Mouse (Mus musculus): Measurements from ENCODE around the gene Vax1. TPM values are rescaled to one million over a fixed set of nuclear protein-coding genes. Genes with fewer than 3 reads are reported as not detected.
A peak's percentile ranks its signal among the peaks of the same experiment; 100 is the strongest.

The Vax1 gene
- not detected in 2 replicates for polyA plus RNA-seq (2015; fragmentation: Nextera tagmentation; extraction: Ambion mirVana)

GRCm38 (mm10) chr19:59169936-59170765 is at the start of gene Vax1:
TSS of gene Vax1 (minus strand) at chr19:59170056.
- H3K9ac ChIP-seq (ENCODE audit: low read length), result no peak within 1 kb of the TSS
- H3K4me1 ChIP-seq (replicated peaks; ENCODE audit: control insufficient read depth, insufficient read depth, low read length), result peaks cover 18% of the 10 kb centered on the region
- WGBS, result under 1% methylated on average over 54 of the region's 54 CpGs
- H3K27ac ChIP-seq (ENCODE audit: low read length), result no peak within 1 kb of the TSS
- H3K4me2 ChIP-seq (ENCODE audit: low read depth, low read length), result peak within 1 kb of the TSS; percentile 54
- H3K36me3 ChIP-seq (ENCODE audit: control insufficient read depth, insufficient read depth, low read length), result no peaks in the 10 kb centered on the region
- H3K9me3 ChIP-seq (ENCODE audit: control insufficient read depth, low read length), result no peaks in the 10 kb centered on the region
- H3K4me3 ChIP-seq (ENCODE audit: low read length), result peak within 1 kb of the TSS; percentile 40
- peaks cover 92% of the 10 kb centered on the region for H3K27me3 ChIP-seq (ENCODE audit: control insufficient read depth, insufficient read depth, low read depth, low read length)
- no peak for ATAC-seq (ENCODE audit: low read depth)

DNA sequence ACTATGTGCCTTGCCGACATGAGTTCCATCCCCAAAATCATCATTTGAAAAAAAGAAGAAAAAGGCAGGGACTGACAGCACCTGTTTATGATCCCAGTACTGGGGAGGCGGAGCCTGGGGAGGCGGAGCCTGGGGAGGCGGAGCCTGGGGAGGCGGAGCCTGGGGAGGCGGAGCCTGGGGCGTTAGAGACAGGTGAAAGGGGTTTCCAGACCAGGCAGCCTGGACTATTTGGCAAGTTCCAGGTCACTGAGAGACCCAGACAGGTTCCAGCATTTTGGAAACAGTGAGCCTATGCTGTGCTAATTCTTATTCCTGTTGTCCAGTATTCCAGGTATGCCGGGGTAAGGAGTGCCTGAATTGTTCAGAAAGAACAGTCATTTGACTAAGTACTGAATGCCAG is 49.1 kb upstream of the Vax1 start, which contains the start of gene Kcnk18:
Gene Kcnk18, plus strand, starts transcription at position 224 of the 400 bp plus-strand sequence.
- Histone ChIP-seq H3K4me3 (ENCODE audit: low read length) (no peak within 1 kb of the TSS), H3K9ac (ENCODE audit: low read length) (no peak within 1 kb of the TSS), H3K27ac (ENCODE audit: low read length) (no peak within 1 kb of the TSS), H3K9me3 (ENCODE audit: control insufficient read depth, low read length) (no peaks in the 10 kb centered on the region), H3K27me3 (ENCODE audit: control insufficient read depth, insufficient read depth, low read depth, low read length) (no peaks in the 10 kb centered on the region), H3K4me2 (ENCODE audit: low read depth, low read length) (no peak within 1 kb of the TSS), H3K4me1 (replicated peaks; ENCODE audit: control insufficient read depth, insufficient read depth, low read length) (no peaks in the 10 kb centered on the region), H3K36me3 (ENCODE audit: control insufficient read depth, insufficient read depth, low read length) (no peaks in the 10 kb centered on the region)
- ATAC-seq (ENCODE audit: low read depth), result no peak
- WGBS, result 74% methylated on average over 8 of the region's 8 CpGs

- Histone ChIP-seq H3K27me3 (ENCODE audit: control insufficient read depth, insufficient read depth, low read depth, low read length) (no peaks in the 10 kb centered on the region), H3K4me3 (ENCODE audit: low read length) (no peak overlapping the region), H3K4me2 (ENCODE audit: low read depth, low read length) (no peak overlapping the region), H3K27ac (ENCODE audit: low read length) (no peak overlapping the region), H3K9ac (ENCODE audit: low read length) (no peak overlapping the region), H3K36me3 (ENCODE audit: control insufficient read depth, insufficient read depth, low read length) (no peaks in the 10 kb centered on the region), H3K9me3 (ENCODE audit: control insufficient read depth, low read length) (no peaks in the 10 kb centered on the region), H3K4me1 (replicated peaks; ENCODE audit: control insufficient read depth, insufficient read depth, low read length) (no peaks in the 10 kb centered on the region)
- ATAC-seq (ENCODE audit: low read depth), result no peak
- WGBS, result 71% methylated on average over 3 of the region's 3 CpGs
Observed at GRCm38 (mm10) chr19:59216891-59217290, 47.0 kb upstream of the Vax1 start.

DNA sequence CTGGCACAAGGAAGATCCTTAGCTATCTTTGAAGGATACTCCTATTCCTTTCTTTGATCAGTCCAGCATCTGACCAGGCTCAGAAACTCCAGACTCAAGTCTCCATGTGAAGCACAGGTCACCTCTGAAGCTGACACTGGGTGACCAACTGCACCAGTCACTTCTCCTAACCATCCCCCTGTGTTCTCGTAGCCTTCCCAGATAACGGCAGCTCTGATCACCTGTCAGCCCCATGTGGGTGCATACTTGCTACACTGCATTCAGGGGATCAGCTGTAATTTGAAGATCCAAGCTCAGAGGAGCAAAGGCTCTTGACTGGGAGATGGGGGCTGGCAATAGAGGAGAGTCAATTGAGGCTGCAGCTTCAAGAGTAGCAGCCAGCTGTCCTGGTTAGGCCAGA is 39.1 kb upstream of the Vax1 start:
- Histone ChIP-seq H3K27ac (ENCODE audit: low read length) (no peak overlapping the region), H3K4me2 (ENCODE audit: low read depth, low read length) (no peak overlapping the region), H3K27me3 (ENCODE audit: control insufficient read depth, insufficient read depth, low read depth, low read length) (no peaks in the 10 kb centered on the region), H3K4me1 (replicated peaks; ENCODE audit: control insufficient read depth, insufficient read depth, low read length) (no peaks in the 10 kb centered on the region), H3K4me3 (ENCODE audit: low read length) (no peak overlapping the region), H3K9ac (ENCODE audit: low read length) (no peak overlapping the region), H3K36me3 (ENCODE audit: control insufficient read depth, insufficient read depth, low read length) (no peaks in the 10 kb centered on the region), H3K9me3 (ENCODE audit: control insufficient read depth, low read length) (no peaks in the 10 kb centered on the region)
- WGBS, result 51% methylated on average over 2 of the region's 2 CpGs
- no peak for ATAC-seq (ENCODE audit: low read depth)

GRCm38 (mm10) chr19:59208475-59208874 is 38.6 kb upstream of the Vax1 start:
- 26% methylated on average over 5 of the region's 5 CpGs for WGBS
- no peak overlapping the region for H3K4me2 ChIP-seq (ENCODE audit: low read depth, low read length)
- H3K9me3 ChIP-seq (ENCODE audit: control insufficient read depth, low read length), result no peaks in the 10 kb centered on the region
- no peak overlapping the region for H3K4me3 ChIP-seq (ENCODE audit: low read length)
- no peaks in the 10 kb centered on the region for H3K27me3 ChIP-seq (ENCODE audit: control insufficient read depth, insufficient read depth, low read depth, low read length)
- H3K4me1 ChIP-seq (replicated peaks; ENCODE audit: control insufficient read depth, insufficient read depth, low read length), result no peaks in the 10 kb centered on the region
- no peaks in the 10 kb centered on the region for H3K36me3 ChIP-seq (ENCODE audit: control insufficient read depth, insufficient read depth, low read length)
- no peak overlapping the region for H3K27ac ChIP-seq (ENCODE audit: low read length)
- H3K9ac ChIP-seq (ENCODE audit: low read length), result no peak overlapping the region
- no peak for ATAC-seq (ENCODE audit: low read depth)

DNA sequence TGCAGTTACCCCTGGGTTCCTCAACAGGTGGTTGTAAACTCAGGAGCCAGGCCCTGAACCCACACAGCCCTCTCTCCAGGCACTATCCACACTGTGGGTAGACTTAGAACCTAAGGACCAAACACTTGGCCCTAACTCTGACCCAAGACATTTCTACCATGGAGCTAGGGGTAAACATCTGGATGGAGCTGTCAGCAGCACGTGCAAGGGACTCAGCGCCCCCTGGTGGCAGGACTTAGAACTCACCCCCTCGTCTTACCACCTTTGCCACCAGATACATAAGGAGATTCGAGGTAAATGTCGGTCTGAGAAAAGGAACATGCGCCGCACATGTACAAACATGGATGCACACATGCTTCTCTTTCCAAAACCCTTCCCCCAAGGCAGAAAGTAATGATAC is 28.3 kb upstream of the Vax1 start:
- Histone ChIP-seq H3K4me2 (ENCODE audit: low read depth, low read length) (no peak overlapping the region), H3K9me3 (ENCODE audit: control insufficient read depth, low read length) (no peaks in the 10 kb centered on the region), H3K27ac (ENCODE audit: low read length) (no peak overlapping the region), H3K36me3 (ENCODE audit: control insufficient read depth, insufficient read depth, low read length) (no peaks in the 10 kb centered on the region), H3K27me3 (ENCODE audit: control insufficient read depth, insufficient read depth, low read depth, low read length) (peaks cover 47% of the 10 kb centered on the region), H3K4me1 (replicated peaks; ENCODE audit: control insufficient read depth, insufficient read depth, low read length) (peaks cover 6% of the 10 kb centered on the region; the same call in 1 of the 2 replicates), H3K4me3 (ENCODE audit: low read length) (no peak overlapping the region), H3K9ac (ENCODE audit: low read length) (no peak overlapping the region)
- no peak for ATAC-seq (ENCODE audit: low read depth)
- WGBS, result 41% methylated on average over 7 of the region's 7 CpGs

GRCm38 (mm10) chr19:59196111-59196666 is 26.3 kb upstream of the Vax1 start:
- no peaks in the 10 kb centered on the region for H3K36me3 ChIP-seq (ENCODE audit: control insufficient read depth, insufficient read depth, low read length)
- no peak overlapping the region for H3K9ac ChIP-seq (ENCODE audit: low read length)
- H3K27me3 ChIP-seq (ENCODE audit: control insufficient read depth, insufficient read depth, low read depth, low read length), result peaks cover 62% of the 10 kb centered on the region
- peaks cover 6% of the 10 kb centered on the region; the same call in 1 of the 2 replicates for H3K4me1 ChIP-seq (replicated peaks; ENCODE audit: control insufficient read depth, insufficient read depth, low read length)
- H3K27ac ChIP-seq (ENCODE audit: low read length), result no peak overlapping the region
- no peak overlapping the region for H3K4me3 ChIP-seq (ENCODE audit: low read length)
- WGBS, result 4% methylated on average over 15 of the region's 15 CpGs
- no peaks in the 10 kb centered on the region for H3K9me3 ChIP-seq (ENCODE audit: control insufficient read depth, low read length)
- ATAC-seq (ENCODE audit: low read depth), result peak; percentile 56; the same call in 1 of the 2 replicates
- no peak overlapping the region for H3K4me2 ChIP-seq (ENCODE audit: low read depth, low read length)

DNA sequence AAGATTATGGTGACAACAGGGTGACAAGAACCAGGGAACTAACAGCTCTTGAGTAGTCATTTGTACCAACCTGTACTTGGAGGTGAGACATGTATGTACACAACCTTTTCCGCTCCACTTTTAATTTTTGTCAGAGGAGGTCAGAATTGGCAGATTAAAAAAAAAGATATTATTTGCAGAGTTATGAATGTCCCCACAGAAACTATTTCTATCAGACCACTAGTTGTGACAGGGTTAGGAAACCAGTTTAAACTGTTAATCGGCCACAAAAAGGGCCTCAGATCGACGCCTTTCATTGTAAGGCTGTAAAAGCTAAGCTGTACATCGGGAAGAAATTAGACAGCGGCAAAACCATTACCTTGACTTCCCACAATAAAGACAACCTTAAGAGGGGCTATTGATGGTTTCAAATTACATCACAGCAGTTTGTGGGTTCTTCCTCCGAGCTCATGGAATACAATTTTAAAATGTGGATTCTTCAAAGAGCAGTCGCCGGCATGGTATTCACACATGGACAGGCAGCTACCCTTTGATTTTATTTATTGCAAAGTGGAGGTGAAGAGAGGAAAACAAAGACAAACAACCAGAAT is 25.4 kb upstream of the Vax1 start:
- 12% methylated on average over 9 of the region's 9 CpGs for WGBS
- Histone ChIP-seq H3K36me3 (ENCODE audit: control insufficient read depth, insufficient read depth, low read length) (no peaks in the 10 kb centered on the region), H3K9me3 (ENCODE audit: control insufficient read depth, low read length) (no peaks in the 10 kb centered on the region), H3K27ac (ENCODE audit: low read length) (no peak overlapping the region), H3K9ac (ENCODE audit: low read length) (no peak overlapping the region), H3K4me2 (ENCODE audit: low read depth, low read length) (no peak overlapping the region), H3K27me3 (ENCODE audit: control insufficient read depth, insufficient read depth, low read depth, low read length) (peaks cover 72% of the 10 kb centered on the region), H3K4me1 (replicated peaks; ENCODE audit: control insufficient read depth, insufficient read depth, low read length) (peaks cover 6% of the 10 kb centered on the region; the same call in 1 of the 2 replicates), H3K4me3 (ENCODE audit: low read length) (no peak overlapping the region)
- no peak for ATAC-seq (ENCODE audit: low read depth)

Measured in lung, embryonic 16.5 days (tissue).